Mouse (Mus musculus) midbrain, embryonic 11.5 days (tissue): Measurements from ENCODE around the gene 9930022D16Rik. TPM values are rescaled to one million over a fixed set of nuclear protein-coding genes. Genes with fewer than 3 reads are reported as not detected.
A peak's percentile ranks its signal among the peaks of the same experiment; 100 is the strongest.

Source experiments
- ATAC-seq: fragments of 200-750 bp; cut with Nextera tagmentation; 2 replicates; pipeline ENCODE4 v1.8.0; 2017; ENCODE audit warnings: moderate TSS enrichment, moderate library complexity; ENCODE audit not compliant: low FRiP score
- DNase-seq: peaks from one replicate; pipeline ENCODE4 v3.0.0; 2015; ENCODE audit warnings: low spot score; ENCODE audit errors: missing footprints
- H3K27ac ChIP-seq: fragments of 300-500 bp; sonication (generic); 2 replicates; pipeline ENCODE4 v1.5.1; 2014; ENCODE audit warnings: low read depth, low read length
- H3K27me3 ChIP-seq: fragments of 300-500 bp; sonication (generic); 2 replicates; pipeline ENCODE4 v1.6.1; 2014; ENCODE audit warnings: mild to moderate bottlenecking, low read length, moderate library complexity, mixed read lengths; ENCODE audit not compliant: control insufficient read depth, insufficient read depth
- H3K36me3 ChIP-seq: fragments of 300-500 bp; sonication (generic); 2 replicates; pipeline ENCODE4 v1.6.1; 2014; ENCODE audit warnings: mild to moderate bottlenecking, low read length, moderate library complexity, mixed read lengths; ENCODE audit not compliant: control insufficient read depth, insufficient read depth
- H3K4me1 ChIP-seq: fragments of 300-500 bp; sonication (generic); 2 replicates; pipeline ENCODE4 v1.6.1; 2014; ENCODE audit warnings: low read length; ENCODE audit not compliant: control insufficient read depth, insufficient read depth
- H3K4me2 ChIP-seq: fragments of 300-500 bp; sonication (generic); 2 replicates; pipeline ENCODE4 v1.6.1; 2014; ENCODE audit warnings: mild to moderate bottlenecking, moderate library complexity
- H3K4me3 ChIP-seq: fragments of 300-500 bp; sonication (generic); 2 replicates; pipeline ENCODE4 v1.5.1; 2014; ENCODE audit warnings: low read depth, low read length
- H3K9ac ChIP-seq: fragments of 300-500 bp; sonication (generic); 2 replicates; pipeline ENCODE4 v1.6.1; 2014; ENCODE audit warnings: low read length
- H3K9me3 ChIP-seq: fragments of 300-500 bp; sonication (generic); 2 replicates; pipeline ENCODE4 v1.6.1; 2016; ENCODE audit warnings: low read length; ENCODE audit not compliant: control insufficient read depth
- WGBS: fragments of 180-500 bp; shearing (Covaris S2); extraction: QIAGEN DNeasy Blood & Tissue Kit; methylation state at CpG from one replicate; pipeline ENCODE4 v1.1.7; 2014; 5-methylcytosine and 5-hydroxymethylcytosine counted together
- microRNA-seq: library from miRNA; unstranded; fragments of <30 nt; microRNA quantifications from one replicate; pipeline ENCODE4, GENCODE M21; 2017
- polyA plus RNA-seq: library from polyadenylated mRNA; unstranded; fragments of >200 nt; fragmentation: Nextera tagmentation; extraction: Ambion mirVana; gene quantifications from 2 replicates; pipeline ENCODE4 v1.2.1, GENCODE M21; 2014

Gene 9930022D16Rik
- polyA plus RNA-seq, 1 experiment from 2014 or later = not detected

GRCm38 (mm10) chr11:109456261-109456660, 42.5 kb downstream of the 9930022D16Rik start:
- H3K4me3 ChIP-seq = no peak overlapping the region

GRCm38 (mm10) chr11:109458165-109458564, 44.4 kb downstream of the 9930022D16Rik start:
- Histone ChIP-seq H3K9me3 (no peaks in the 10 kb centered on the region), H3K4me1 (no peaks in the 10 kb centered on the region), H3K4me3 (no peak overlapping the region), H3K27me3 (no peaks in the 10 kb centered on the region), H3K27ac (no peak overlapping the region), H3K4me2 (no peak overlapping the region), H3K9ac (no peak overlapping the region), H3K36me3 (no peaks in the 10 kb centered on the region)
- ATAC-seq (no peak), DNase-seq (no peak)
- 96% methylated on average over 11 of the region's 11 CpGs for WGBS

More at GRCm38 (mm10) chr11:109456261-109456660, 42.5 kb downstream of the 9930022D16Rik start:
- H3K36me3 ChIP-seq = no peaks in the 10 kb centered on the region
- H3K9me3 ChIP-seq = no peaks in the 10 kb centered on the region
- H3K27ac ChIP-seq = no peak overlapping the region
- no peak overlapping the region for H3K4me2 ChIP-seq
- ATAC-seq (no peak), DNase-seq (no peak)
- H3K27me3 ChIP-seq = no peaks in the 10 kb centered on the region
- no peak overlapping the region for H3K9ac ChIP-seq
- no peaks in the 10 kb centered on the region for H3K4me1 ChIP-seq
- 85% methylated on average over 5 of the region's 5 CpGs for WGBS

- DNase-seq (no peak), ATAC-seq (no peak)
- no peak overlapping the region for H3K4me3 ChIP-seq
- WGBS = 77% methylated on average over 5 of the region's 5 CpGs
- no peaks in the 10 kb centered on the region for H3K4me1 ChIP-seq
- no peak overlapping the region for H3K27ac ChIP-seq
- H3K36me3 ChIP-seq = no peaks in the 10 kb centered on the region
- no peak overlapping the region for H3K9ac ChIP-seq
- H3K9me3 ChIP-seq = no peaks in the 10 kb centered on the region
- no peak overlapping the region for H3K4me2 ChIP-seq
- no peaks in the 10 kb centered on the region for H3K27me3 ChIP-seq
Observed at GRCm38 (mm10) chr11:109460586-109460985, 46.9 kb downstream of the 9930022D16Rik start.

GRCm38 (mm10) chr11:109465068-109465467, 51.4 kb downstream of the 9930022D16Rik start:
- Histone ChIP-seq H3K4me2 (no peak overlapping the region), H3K9me3 (no peaks in the 10 kb centered on the region), H3K27ac (no peak overlapping the region), H3K36me3 (no peaks in the 10 kb centered on the region), H3K27me3 (no peaks in the 10 kb centered on the region), H3K4me1 (no peaks in the 10 kb centered on the region), H3K9ac (no peak overlapping the region), H3K4me3 (no peak overlapping the region)
- WGBS = 87% methylated on average over 4 of the region's 4 CpGs
- no peak for DNase-seq
- ATAC-seq = no peak

- Histone ChIP-seq H3K4me2 (no peak overlapping the region), H3K9ac (no peak overlapping the region), H3K27me3 (peaks cover 5% of the 10 kb centered on the region; the same call in 1 of the 2 replicates), H3K36me3 (no peaks in the 10 kb centered on the region), H3K4me1 (peaks cover 1% of the 10 kb centered on the region), H3K27ac (no peak overlapping the region), H3K9me3 (no peaks in the 10 kb centered on the region), H3K4me3 (no peak overlapping the region)
- DNase-seq = peak; percentile 23
- WGBS = 87% methylated on average over 8 of the region's 8 CpGs
- no peak for ATAC-seq
Observed at GRCm38 (mm10) chr11:109466987-109467386, 53.3 kb downstream of the 9930022D16Rik start.

- no peak for DNase-seq
- Histone ChIP-seq H3K4me3 (no peak overlapping the region), H3K4me1 (peaks cover 4% of the 10 kb centered on the region), H3K4me2 (no peak overlapping the region), H3K9ac (no peak overlapping the region), H3K36me3 (no peaks in the 10 kb centered on the region), H3K9me3 (no peaks in the 10 kb centered on the region), H3K27ac (no peak overlapping the region), H3K27me3 (peaks cover 7% of the 10 kb centered on the region)
- ATAC-seq = no peak
- 88% methylated on average over 5 of the region's 5 CpGs for whole genome bisulfite sequencing
Observed at GRCm38 (mm10) chr11:109468133-109468532, 54.4 kb downstream of the 9930022D16Rik start.

Small RNA genes within 50 kb of the gene (microRNA-seq; reads per million reads assigned to microRNA genes)
- not detected for gene Gm25540

Other genes starting within 250 kb of the 9930022D16Rik start
- 1.6 and 1.7 TPM in 2 replicates for gene Rgs9, start 115.8 kb upstream of the 9930022D16Rik start, polyA plus RNA-seq
- gene Gna13, start 51.1 kb upstream of the 9930022D16Rik start, polyA plus RNA-seq = 19.4 and 20.4 TPM in 2 replicates
- 46.8 and 49.0 TPM in 2 replicates for gene Amz2, start 12.0 kb downstream of the 9930022D16Rik start, polyA plus RNA-seq
- gene Arsg, start 59.5 kb downstream of the 9930022D16Rik start, polyA plus RNA-seq = 2.9 and 4.7 TPM in 2 replicates
- gene Slc16a6, start 59.7 kb downstream of the 9930022D16Rik start, polyA plus RNA-seq = 3.6 TPM in 2 replicates
- gene Wipi1, start 198.1 kb downstream of the 9930022D16Rik start, polyA plus RNA-seq = 11.1 and 12.4 TPM in 2 replicates
- gene Prkar1a, start 235.5 kb downstream of the 9930022D16Rik start, polyA plus RNA-seq = 435 and 478 TPM in 2 replicates